In genomic region chr19:26902162-26902561, GRCm38 (mm10) we compare ENCODE assay signal across 22 mouse cellular contexts. TPM values are rescaled to one million over a fixed set of nuclear protein-coding genes. Genes with fewer than 3 reads are reported as not detected.
"Had no signal": no experiment of that assay in that cellular context is flagged by ENCODE, and none has a peak within 500 bp of the region (broad histone marks: within the 10 kb centered on the region; RNA-seq: fewer than 3 reads in every experiment).

No protein-coding gene starts in this region.

- H3K36me3 ChIP-seq: lung, embryonic 15.5 days; midbrain, embryonic 13.5 days; midbrain, embryonic 15.5 days; neural tube, embryonic 12.5 days; stomach, embryonic 15.5 days had no signal

- ATAC-seq: lung, postnatal 0 days; midbrain, embryonic 13.5 days; midbrain, embryonic 15.5 days had no signal

- H3K27ac ChIP-seq: lung, embryonic 15.5 days; macrophage; midbrain, embryonic 13.5 days; midbrain, embryonic 15.5 days; neural tube, embryonic 12.5 days; stomach, embryonic 15.5 days; stomach, postnatal 0 days had no signal

- H3K4me3 ChIP-seq: lung, embryonic 15.5 days; megakaryocyte, embryonic 14.5 days; midbrain, embryonic 13.5 days; midbrain, embryonic 15.5 days; neural tube, embryonic 12.5 days; stomach, embryonic 15.5 days had no signal

- H3K27me3 ChIP-seq: lung, embryonic 15.5 days; midbrain, embryonic 13.5 days; midbrain, embryonic 15.5 days; neural tube, embryonic 12.5 days; stomach, embryonic 15.5 days had no signal

- H3K4me2 ChIP-seq: lung, embryonic 15.5 days; midbrain, embryonic 11.5 days; midbrain, embryonic 13.5 days; midbrain, embryonic 15.5 days; neural tube, embryonic 12.5 days; stomach, embryonic 15.5 days had no signal

- H3K9me3 ChIP-seq: lung, embryonic 15.5 days; midbrain, embryonic 15.5 days; neural tube, embryonic 12.5 days; stomach, embryonic 15.5 days had no signal

- H3K4me1 ChIP-seq: lung, embryonic 15.5 days; midbrain, embryonic 13.5 days; midbrain, embryonic 15.5 days; stomach, embryonic 15.5 days had no signal

- DNase-seq: lung, adult 2 months; lung, postnatal 14 days; lung, postnatal 36 days; right cerebral cortex, postnatal 14 days; thymus, adult 2 months; thymus, postnatal 25 days; thymus, postnatal 4 days had no signal

- H3K9ac ChIP-seq: lung, embryonic 15.5 days; midbrain, embryonic 13.5 days; midbrain, embryonic 15.5 days; neural tube, embryonic 12.5 days; stomach, embryonic 15.5 days had no signal

RNA-seq across cellular contexts. Expression of gene Gm815, which starts 16.5 kb away (rescaled TPM):
- polyA plus RNA-seq: lung, adult 2 months; lung, embryonic 15.5 days; macrophage; midbrain, embryonic 11.5 days; midbrain, embryonic 13.5 days; midbrain, embryonic 15.5 days; midbrain, postnatal 0 days; neural tube, embryonic 12.5 days; neural tube, embryonic 14.5 days; spleen, adult 2 months; stomach, embryonic 15.5 days; stomach, postnatal 0 days; testis, adult 2 months; thymus, adult 2 months; urinary bladder, adult 2 months had no signal
